Mouse (Mus musculus) bone marrow macrophage, adult 2 months (primary cell): ENCODE measurements around the gene Cela1. TPM values are rescaled to one million over a fixed set of nuclear protein-coding genes. Genes with fewer than 3 reads are reported as not detected.

Source experiments
- H3K27ac ChIP-seq: 2 replicates; pipeline ENCODE4 v1.5.1; 2012; ENCODE audit warnings: low read depth, low read length; ENCODE audit not compliant: insufficient read depth
- H3K4me1 ChIP-seq: 2 replicates; pipeline ENCODE4 v1.6.1; 2012; ENCODE audit warnings: low read length; ENCODE audit not compliant: control insufficient read depth, insufficient read depth
- H3K4me3 ChIP-seq: 2 replicates; pipeline ENCODE4 v1.5.1; 2012; ENCODE audit warnings: mild to moderate bottlenecking, low read length, moderate library complexity; ENCODE audit not compliant: insufficient read depth
- CTCF ChIP-seq: IDR thresholded peaks from 2 replicates; pipeline ENCODE4 v1.5.1; 2012; ENCODE audit warnings: low read depth, mild to moderate bottlenecking, low read length, moderate library complexity
- POLR2A ChIP-seq: IDR thresholded peaks from 2 replicates; pipeline ENCODE4 v1.6.1; 2012; ENCODE audit warnings: mild to moderate bottlenecking, low read depth, low read length, borderline replicate concordance
- polyA plus RNA-seq: library from polyadenylated mRNA; stranded (reverse); fragments of >200 nt; gene quantifications from 2 replicates; pipeline ENCODE4 v1.2.4, GENCODE M21; 2012; ENCODE audit not compliant: missing spikeins, insufficient read depth, insufficient read length

Cela1 gene
- polyA plus RNA-seq, 1 experiment, result 4.9 TPM

GRCm38 (mm10) chr15:100723505-100723904, 35.8 kb upstream of the Cela1 start:
- H3K4me3 ChIP-seq, result no peak overlapping the region
- H3K27ac ChIP-seq, result no peak overlapping the region
- peaks cover 25% of the 10 kb centered on the region for H3K4me1 ChIP-seq
- TF ChIP-seq CTCF (no peak), POLR2A (no peak)

GRCm38 (mm10) chr15:100722564-100722963, 34.8 kb upstream of the Cela1 start:
- TF ChIP-seq CTCF (no peak), POLR2A (no peak)
- Histone ChIP-seq H3K4me3 (no peak overlapping the region), H3K4me1 (peaks cover 22% of the 10 kb centered on the region), H3K27ac (no peak overlapping the region)

- no peak for TF ChIP-seq CTCF
- TF ChIP-seq POLR2A, result no peak
- peaks cover 16% of the 10 kb centered on the region for H3K4me1 ChIP-seq
- H3K4me3 ChIP-seq, result no peak overlapping the region
- no peak overlapping the region for H3K27ac ChIP-seq
Measured at GRCm38 (mm10) chr15:100722026-100722425, 34.3 kb upstream of the Cela1 start.

- TF ChIP-seq POLR2A (no peak), CTCF (no peak)
- Histone ChIP-seq H3K4me1 (peaks cover 15% of the 10 kb centered on the region), H3K27ac (no peak overlapping the region), H3K4me3 (no peak overlapping the region)
Measured at GRCm38 (mm10) chr15:100721445-100721844, 33.7 kb upstream of the Cela1 start.

GRCm38 (mm10) chr15:100720066-100720465, 32.3 kb upstream of the Cela1 start:
- TF ChIP-seq POLR2A, result no peak
- no peak for TF ChIP-seq CTCF
- peaks cover 15% of the 10 kb centered on the region for H3K4me1 ChIP-seq
- H3K27ac ChIP-seq, result no peak overlapping the region
- no peak overlapping the region for H3K4me3 ChIP-seq

GRCm38 (mm10) chr15:100719217-100719616, 31.5 kb upstream of the Cela1 start:
- no peak overlapping the region for H3K4me3 ChIP-seq
- H3K27ac ChIP-seq, result no peak overlapping the region
- TF ChIP-seq CTCF, result no peak
- TF ChIP-seq POLR2A, result no peak
- peaks cover 15% of the 10 kb centered on the region for H3K4me1 ChIP-seq

GRCm38 (mm10) chr15:100718572-100718971, 30.9 kb upstream of the Cela1 start:
- Histone ChIP-seq H3K4me3 (no peak overlapping the region), H3K4me1 (peaks cover 15% of the 10 kb centered on the region), H3K27ac (no peak overlapping the region)
- TF ChIP-seq CTCF (peak; percentile 51; the same call in 1 of the 2 replicates), POLR2A (no peak)

- TF ChIP-seq CTCF (no peak), POLR2A (no peak)
- no peak overlapping the region for H3K27ac ChIP-seq
- H3K4me1 ChIP-seq, result peaks cover 15% of the 10 kb centered on the region
- H3K4me3 ChIP-seq, result no peak overlapping the region
Measured at GRCm38 (mm10) chr15:100717933-100718332, 30.2 kb upstream of the Cela1 start.

GRCm38 (mm10) chr15:100715399-100715993, 27.8 kb upstream of the Cela1 start:
- Histone ChIP-seq H3K4me3 (no peak overlapping the region), H3K4me1 (peaks cover 4% of the 10 kb centered on the region; the same call in 1 of the 2 replicates), H3K27ac (no peak overlapping the region)
- no peak for TF ChIP-seq POLR2A
- no peak for TF ChIP-seq CTCF

- Histone ChIP-seq H3K4me3 (no peak overlapping the region), H3K4me1 (peaks cover 4% of the 10 kb centered on the region; the same call in 1 of the 2 replicates), H3K27ac (no peak overlapping the region)
- no peak for TF ChIP-seq CTCF
- no peak for TF ChIP-seq POLR2A
Measured at GRCm38 (mm10) chr15:100714470-100714869, 26.7 kb upstream of the Cela1 start.

- Histone ChIP-seq H3K4me1 (no peaks in the 10 kb centered on the region), H3K4me3 (no peak overlapping the region), H3K27ac (no peak overlapping the region)
- TF ChIP-seq POLR2A (no peak), CTCF (no peak)
Measured at GRCm38 (mm10) chr15:100710838-100711237, 23.1 kb upstream of the Cela1 start.
